Mouse (Mus musculus) ovary, postnatal 14 days (tissue): Measurements from ENCODE around the gene Dok5.

ENCODE experiments used
- DNase-seq: peaks from one replicate; pipeline ENCODE4 v3.0.0; 2022; ENCODE audit warnings: low spot score

The Dok5 gene

DNA sequence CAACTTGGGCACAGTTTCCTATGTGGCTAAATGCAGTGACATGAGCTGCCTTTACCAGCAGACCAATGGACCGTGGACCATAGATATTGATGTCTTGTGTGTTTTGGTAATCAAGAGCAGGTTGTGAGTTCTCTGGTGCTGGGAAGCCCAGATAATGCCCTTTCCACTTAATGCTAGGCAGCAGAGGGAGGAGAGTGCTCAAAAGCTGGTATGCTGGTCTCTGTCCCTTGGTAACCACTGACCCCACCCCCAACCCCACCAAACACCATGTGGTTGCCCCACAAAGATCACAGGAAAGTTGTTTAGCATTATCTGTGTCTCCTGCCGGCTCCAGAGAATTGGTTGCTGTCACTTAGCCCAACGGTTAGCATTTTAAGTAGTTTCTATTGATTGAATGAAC is 127.0 kb downstream of the Dok5 start:
- DNase-seq = no peak

DNA sequence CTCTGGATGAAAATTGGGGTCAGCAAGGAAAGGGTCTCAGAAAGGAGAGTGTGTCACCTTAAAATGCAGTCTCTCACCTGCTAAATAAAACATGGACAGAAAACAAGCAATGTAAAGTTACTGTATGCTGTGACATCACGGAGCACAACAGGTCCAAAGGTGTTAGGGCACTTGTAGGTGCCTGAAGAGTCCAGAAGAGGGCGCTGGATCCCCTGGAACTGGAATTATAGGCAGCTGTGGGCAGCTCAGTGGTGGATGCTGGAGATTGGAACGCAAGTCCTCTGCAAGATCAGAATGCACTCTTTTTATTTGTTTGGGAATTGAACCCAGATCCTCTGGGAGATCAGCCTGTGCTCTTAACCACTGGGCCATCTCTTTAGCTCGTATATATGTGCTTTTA is 129.0 kb downstream of the Dok5 start:
- DNase-seq = no peak

DNA sequence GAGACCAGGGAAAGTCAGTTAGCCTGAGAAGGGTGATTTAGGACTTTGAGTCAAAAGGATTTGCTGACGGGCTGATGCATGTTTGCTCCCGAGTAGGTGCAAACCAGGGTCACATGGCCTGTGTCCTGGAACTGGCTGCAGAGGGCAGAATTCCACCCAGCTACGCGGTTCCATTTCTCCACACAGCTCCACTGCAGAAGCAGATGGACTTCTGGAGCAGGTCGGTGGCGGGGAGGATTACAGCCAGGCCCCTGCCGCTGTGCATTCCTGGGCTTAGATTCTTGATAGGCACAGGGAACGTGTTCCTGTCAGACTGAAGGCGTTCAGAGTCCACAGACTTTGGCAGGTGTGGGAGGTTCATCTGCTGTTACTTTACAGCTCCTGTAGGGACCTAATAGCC is 131.2 kb downstream of the Dok5 start:
- no peak for DNase-seq

DNA sequence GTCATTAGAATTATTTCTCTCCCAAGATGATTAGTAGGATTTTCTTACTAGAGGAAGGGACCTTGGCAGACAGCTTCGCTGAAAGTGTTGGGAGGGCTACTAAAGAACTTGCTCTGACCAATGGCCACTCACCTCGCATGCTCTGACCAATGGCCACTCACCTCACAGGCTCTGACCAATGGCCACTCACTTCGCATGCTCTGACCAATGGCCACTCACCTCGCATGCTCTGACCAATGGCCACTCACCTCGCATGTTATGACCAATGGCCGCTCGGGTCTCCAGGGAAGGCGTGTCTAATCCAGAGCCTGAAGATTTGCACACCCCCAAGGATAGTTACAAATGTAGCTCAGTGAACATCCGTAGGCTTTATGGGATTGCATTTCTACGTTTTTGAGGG is 131.6 kb downstream of the Dok5 start:
- no peak for DNase-seq

DNA sequence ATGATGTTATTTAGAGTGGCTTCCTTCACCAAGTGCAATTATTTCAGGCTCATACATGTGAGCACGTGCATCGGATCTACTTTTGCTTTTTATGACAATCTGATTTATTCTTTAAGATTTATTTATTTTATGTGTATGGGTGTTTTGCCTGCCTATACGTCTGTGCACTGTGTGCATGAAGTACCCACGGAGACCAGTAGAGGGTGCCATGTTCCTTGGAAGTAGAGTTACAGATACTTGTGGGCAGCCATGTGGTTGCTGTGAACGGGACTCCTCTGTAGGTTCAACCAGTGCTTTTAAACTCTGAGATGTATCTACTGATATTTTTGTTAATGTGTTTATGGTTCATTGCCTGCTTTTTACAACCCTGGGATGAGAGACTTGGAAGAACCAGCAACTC is 132.4 kb downstream of the Dok5 start:
- DNase-seq = no peak

DNA sequence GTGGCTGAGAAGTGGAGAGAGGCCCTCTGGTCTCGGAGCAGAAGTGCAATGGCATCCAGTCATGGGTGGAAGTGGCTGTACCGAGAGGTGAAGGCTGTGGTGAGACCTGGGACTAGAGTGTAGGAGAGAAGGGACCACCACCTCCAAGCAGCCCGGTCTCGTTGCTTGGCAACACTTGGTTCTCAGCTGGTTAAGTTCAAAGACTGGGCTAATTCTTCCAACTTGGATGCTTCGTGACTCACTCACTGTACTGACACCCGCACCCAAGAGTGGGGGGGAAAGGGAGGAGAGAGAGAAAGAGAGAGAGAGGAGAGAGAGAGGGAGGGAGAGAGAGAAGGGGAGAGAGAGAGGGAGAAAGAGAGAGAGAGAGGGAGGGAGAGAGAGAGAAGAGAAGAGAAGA is 133.2 kb downstream of the Dok5 start:
- DNase-seq = no peak

DNA sequence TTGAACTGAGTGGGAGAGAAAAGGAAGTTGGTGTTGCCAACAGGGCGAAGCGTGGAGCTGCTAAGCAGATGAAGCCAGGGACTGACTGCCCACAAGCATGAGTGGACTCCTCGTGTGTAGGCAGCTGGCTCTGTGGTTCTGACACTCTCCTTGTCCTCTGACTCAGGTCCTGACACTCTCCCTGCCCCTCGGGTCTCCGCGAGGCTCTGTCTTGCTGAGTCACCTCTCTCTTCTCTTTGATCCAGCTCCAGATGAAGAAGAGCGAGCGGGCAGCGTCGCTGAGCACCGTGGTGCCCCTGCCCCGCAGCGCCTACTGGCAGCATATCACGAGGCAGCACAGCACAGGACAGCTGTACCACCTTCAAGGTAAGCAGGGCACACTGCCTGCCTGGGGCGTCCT is 139.0 kb downstream of the Dok5 start:
- DNase-seq = no peak

DNA sequence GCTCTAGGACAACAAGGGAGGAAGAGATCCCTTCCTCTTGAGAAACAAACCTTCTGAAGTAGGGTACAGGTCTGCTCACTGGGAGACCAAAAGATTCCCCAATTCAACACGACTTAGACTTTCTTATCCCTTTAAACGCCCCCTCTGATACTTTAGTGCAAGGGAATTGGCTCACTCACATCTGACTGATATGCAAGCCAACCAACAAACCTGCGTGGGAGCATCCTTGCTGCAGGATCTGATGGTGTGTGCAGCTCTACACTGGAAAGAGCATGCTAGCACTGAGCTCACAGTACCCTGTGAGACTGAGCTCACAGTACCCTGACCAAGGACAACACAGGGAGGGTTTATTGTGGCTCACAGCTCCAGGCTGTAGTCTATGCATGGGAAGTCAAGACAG is 139.9 kb downstream of the Dok5 start:
- DNase-seq = no peak

DNA sequence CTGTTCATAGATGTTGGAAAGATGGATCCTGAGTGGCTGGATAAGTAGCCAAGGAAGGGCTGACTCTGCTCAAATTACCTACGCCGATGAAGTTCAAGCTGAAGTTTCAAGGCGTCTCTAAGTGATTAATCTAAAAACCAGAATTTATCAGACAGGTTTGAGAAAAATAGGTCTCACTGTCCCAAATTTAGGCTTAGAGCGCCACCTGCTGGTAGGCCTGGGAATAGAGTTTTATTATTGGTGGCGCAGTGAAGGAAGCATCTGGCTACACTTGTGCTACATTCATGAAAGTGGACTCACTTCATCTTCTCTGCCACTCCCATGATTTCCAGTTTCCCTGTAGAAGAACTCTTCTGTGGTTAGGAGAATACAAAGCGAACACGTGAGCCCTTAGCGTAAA is 141.8 kb downstream of the Dok5 start:
- peak; percentile 80 for DNase-seq

DNA sequence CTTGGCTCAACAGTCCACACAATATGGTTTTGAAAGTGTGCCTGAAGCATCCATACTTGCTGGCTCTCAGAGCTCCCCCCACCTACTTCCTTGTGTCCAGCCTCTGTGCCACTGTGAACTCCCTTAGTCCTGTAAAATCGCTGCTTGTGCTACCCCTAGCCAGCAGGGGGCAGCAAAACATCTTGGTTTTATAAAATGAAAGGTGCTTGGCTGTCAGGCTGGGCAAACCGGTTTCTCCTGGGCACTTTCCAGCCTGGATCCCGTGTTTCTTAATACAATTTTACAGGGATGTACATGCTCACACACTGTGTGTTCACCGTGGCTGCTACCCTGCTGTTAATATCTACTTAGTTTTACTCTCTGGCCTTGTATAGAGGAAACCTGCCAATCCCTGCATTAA is 145.9 kb downstream of the Dok5 start:
- peak; percentile 80 for DNase-seq

DNA sequence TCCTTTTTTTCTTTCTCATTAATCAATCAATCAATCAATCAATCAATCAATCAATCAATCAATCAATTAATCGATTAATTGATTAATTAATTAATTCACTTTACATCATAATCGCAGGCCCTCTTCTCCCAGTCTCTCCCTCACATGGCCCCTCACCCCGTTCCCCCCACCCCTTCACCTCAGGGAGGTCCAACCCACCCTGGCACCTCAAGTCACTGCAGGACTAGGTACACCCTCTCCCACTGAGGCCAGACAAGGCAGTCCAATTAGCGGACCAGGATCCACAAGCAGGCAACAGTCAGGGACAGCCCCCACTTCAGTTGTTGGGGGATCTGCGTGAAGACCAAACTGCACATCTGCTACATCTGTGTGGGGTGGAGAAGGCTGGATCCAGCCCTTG is 146.3 kb downstream of the Dok5 start:
- DNase-seq = no peak

DNA sequence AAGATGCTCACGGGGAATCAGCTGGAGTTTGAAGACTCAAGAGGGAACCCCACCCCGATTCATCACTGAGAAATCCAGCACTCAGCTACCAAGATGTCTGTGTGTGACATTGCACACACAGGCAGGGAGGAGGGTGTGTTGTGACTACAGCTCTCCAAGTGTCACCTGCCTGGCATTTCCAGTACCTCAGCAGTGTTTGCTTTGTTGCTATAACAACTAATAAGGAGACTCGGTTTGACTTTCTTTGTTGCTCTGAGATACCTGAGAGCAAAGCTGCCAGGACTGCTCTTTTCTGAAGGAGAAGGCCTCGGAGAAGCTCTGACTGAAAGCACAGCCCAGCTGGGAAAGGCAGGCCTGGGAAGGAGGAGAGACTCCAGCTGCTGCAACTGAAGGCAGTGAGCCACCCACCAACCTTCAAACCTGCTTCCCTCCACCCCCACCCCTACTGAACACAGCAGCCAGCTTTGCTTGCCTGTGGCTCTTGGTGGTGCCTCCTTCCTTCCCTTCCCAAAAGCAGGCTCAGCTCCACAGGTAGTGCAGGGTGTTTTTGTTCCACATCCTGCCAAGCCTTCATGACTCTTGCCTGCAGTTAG is 152.7 kb downstream of the Dok5 start:
- no peak for DNase-seq

DNA sequence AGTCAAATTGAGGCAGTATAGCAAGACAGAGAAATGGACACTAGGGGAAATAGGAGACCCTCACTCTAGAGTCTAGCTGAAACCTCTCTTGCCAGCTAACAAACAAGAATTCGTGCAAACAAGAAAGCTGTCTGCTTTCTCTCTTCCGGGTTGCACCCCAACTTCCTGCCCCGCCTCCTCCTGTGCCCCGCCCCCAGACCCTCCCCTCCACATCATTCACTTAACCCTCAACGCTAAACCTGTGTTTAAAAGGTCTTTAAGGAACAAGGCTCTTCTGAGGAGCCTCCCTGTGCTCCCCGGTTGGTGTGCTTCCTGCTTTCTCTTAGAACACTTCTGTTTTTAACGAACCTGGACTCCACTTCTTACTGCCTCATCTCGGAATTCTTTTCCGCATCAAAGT is 156.4 kb downstream of the Dok5 start:
- no peak for DNase-seq

DNA sequence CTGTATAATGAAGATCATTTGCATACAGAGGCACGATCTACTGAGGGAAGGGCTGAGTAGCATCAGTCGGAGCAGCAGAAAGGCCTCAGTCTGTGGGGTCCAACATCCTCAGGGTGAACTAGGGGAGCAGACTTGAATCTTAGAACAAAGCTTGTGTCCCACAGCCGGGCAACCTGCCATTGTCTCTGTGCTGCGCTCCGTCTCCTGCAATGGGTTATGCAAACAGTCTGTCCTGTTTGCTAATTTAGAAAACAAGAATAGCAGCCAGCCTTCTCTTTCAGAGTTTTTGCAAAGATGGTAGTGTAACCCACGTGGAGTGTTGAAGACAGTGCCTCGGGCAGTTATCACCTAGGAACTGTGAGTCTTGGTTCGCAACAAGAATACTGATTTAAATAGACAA is 163.5 kb downstream of the Dok5 start:
- DNase-seq = no peak

DNA sequence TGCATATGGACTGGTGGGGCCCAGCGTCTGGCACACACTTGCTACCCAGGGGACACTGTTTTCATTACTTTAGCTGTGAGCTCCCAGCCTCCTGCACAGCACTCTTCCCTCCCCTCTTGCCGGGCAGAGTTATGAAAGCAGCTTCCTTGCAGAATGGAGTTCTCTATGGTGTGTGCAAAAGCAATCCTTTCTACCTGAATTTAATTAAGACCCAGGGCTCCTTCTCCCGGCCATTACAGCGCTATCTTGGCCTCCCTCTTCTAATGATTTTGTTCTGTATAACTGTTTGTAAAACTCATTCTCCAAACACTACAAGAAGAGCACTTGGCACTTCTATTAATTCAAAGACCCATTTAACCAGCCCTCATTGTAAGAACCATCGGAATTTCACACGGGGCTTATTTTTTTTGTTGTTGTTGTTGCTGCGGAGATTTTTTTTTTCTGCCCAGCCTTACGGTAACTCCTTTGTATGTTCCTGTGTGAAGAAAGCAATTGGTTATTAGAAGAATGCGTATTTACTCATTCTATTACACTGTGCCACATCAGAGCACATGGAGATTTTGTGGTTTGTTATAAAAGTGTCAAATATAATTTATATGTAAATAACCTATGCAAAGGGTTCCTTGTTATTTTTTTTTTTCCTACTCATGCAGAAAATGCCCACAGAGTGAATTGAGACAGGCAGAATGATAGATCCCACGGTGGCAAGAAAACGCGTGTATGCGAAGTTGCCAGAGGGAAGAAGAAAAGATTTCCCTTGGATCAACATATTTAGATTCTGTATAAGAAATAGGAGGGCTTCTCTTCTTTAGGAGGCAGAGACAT is 170.8 kb downstream of the Dok5 start:
- DNase-seq = no peak

DNA sequence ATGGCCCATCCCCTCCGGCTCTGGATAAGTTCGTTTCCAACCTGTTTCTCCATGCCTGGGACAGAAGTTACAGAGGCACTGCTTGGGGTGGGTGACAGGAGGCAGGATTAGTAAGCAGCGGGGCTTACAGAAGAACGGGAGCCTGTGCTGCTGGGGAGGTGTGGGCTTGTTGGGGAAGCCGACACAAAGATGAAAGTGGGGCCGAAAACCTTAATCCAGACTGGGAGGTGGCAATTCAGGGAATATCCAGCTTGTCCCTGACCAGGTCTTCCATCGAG is 171.4 kb downstream of the Dok5 start:
- no peak for DNase-seq

DNA sequence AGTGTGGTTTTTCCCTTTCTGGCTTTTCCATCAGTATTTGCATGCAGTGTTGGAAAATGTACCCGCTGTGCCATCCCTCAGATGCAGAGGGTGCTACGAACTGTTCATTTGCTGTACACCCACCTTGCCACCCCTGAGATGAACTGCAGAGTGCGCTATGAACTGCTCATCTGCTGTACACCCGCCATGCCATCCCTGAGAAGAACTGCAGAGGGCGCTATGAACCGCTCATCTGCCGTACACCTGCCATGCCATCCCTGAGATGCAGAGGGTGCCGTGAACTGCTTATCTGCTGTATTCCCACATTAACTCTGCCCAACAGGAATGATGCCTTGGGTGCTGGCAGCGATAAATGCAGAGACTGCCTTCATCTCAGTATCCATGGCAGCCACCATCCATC is 171.8 kb downstream of the Dok5 start:
- DNase-seq = no peak

DNA sequence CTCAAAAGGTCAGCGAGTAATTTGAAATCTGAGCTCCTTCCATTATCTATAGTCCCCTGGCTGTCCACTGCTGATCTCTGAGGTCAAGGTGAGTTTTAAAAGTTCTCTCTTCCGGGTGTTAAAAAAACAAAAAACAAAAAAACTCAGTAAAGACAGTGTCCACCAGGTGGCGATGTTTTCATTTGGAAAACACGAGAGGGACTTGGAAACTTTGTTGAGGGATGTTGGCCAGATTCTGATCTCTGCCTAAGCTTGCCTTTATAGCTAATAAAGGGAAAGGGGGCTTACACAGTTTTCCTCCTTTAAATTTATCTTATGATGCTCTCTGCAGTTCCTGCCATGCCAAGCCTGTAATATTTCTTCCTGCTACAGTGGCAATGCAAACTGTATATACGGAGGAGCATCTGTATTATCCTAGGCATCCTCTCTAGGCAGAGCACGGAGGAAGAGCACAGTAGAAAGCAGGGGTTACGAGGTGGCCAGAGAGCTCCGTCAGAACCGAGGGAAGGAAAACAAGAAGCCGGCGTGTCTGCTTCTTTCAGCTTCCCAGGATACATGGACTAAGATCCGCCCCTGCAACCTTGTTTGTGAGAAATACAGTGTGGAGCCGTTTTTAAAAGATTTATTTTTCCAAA is 181.1 kb downstream of the Dok5 start:
- DNase-seq = peak; percentile 52

DNA sequence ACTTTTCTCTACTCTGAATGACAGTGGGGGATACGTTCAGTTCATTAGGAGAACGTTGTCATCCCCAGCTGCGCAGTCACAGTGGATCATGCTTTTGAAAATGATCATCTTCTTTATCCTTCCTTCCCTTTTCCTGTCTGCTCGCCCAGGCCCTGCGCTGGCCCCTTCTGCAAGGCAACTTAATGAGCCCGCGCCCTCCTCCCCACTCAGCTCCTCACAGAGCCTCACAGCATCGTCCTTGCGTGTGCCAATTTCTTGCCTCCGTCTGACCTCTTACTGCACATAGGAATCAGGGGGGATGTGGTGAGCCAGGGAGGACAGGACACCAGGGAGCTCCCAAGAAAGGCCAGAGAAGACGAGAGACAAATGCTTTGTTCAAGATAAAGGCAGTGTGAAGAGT is 182.3 kb downstream of the Dok5 start:
- DNase-seq = no peak

DNA sequence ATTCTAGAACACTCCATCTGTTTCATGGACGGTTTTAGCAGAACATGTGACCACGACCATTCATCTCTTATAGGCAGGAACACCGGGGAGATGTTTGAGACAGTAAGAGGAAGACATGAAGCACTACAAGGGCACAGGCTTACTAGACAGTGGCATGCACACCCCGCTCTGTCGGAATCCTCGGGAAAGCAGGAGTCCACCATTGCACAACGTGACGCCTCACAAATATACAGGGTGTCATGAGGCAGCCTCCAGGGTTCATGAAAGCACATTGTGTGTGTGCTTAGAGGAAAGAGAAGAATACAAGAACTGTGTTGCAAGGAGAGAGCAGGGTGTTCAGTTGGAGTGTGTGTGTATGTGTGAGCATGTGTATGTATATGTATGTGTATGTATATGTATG is 184.0 kb downstream of the Dok5 start:
- no peak for DNase-seq

DNA sequence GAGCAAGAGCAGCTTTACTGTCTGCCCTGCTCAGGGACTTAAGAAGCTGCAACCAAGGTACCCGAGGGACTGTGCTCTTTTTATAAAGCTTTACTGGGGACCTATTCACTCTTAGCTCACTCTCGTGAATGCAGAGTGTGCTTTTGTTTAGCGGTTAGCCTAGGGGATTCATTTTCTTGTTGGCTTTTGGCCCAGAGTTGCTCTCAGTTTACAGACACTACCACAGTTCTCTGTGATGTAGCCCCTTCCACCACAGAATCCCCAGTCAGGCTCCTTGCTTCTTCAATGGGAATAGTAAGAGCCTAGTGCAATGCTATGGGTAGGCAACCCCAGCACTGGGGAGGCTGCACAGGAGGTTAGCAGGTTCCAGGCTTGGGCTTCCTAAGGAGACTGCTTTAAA is 190.7 kb downstream of the Dok5 start:
- DNase-seq = no peak

DNA sequence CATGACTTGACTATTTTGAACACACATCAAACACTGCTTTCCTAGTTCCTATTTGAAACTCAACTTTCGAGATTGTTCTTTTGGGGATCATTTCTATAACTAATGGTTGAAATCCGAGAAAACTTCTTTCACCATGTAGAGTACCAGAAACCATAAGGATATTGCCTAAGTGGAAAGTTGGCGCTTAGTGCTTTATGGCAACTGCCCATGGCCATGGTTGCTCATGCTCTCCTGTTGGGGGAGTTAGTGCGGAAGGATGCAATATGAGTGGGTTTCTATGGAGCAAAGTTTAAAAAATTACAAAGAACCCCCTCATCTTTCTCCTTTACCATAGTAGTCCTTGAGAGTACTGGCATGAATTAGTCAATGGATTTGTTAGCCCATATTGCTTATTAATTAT is 192.5 kb downstream of the Dok5 start:
- DNase-seq = no peak

DNA sequence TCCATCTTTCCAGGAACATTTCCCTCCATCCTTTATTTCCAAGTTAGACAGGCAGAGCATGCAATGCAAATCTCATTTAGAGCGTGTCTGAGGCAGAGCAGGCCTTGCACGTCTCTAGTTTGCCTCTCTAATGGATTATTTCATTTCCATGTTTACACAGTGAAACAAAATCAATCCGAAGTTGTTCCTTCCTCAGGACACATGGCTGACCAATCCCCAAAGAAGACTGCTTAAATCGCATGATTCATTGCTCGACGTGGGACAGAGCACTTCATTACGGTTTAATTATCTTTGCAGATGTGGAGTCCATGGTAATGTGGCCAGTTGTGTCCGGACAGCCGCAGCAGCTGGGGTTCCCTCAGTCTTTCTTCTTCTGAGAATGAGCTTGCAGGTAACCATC is 194.6 kb downstream of the Dok5 start:
- no peak for DNase-seq
